Mouse (Mus musculus) kidney, embryonic 14.5 days (tissue): ENCODE results near the gene Mapkapk5. TPM values are rescaled to one million over a fixed set of nuclear protein-coding genes. Genes with fewer than 3 reads are reported as not detected.
"Not testable (repeated sequence)": the region's sequence is repeated elsewhere in the genome, so short reads cannot be mapped to it uniquely, and the experiment has no call there.

ENCODE experiments used
- ATAC-seq: fragments of 200-750 bp; cut with Nextera tagmentation; 2 replicates; pipeline ENCODE4 v1.8.0; 2017; ENCODE audit warnings: moderate number of reproducible peaks, mild to moderate bottlenecking, moderate TSS enrichment, moderate library complexity; ENCODE audit not compliant: low FRiP score, low TSS enrichment
- H3K27ac ChIP-seq: fragments of 300-500 bp; sonication (generic); 2 replicates; pipeline ENCODE4 v1.5.1; 2014; ENCODE audit warnings: low read depth, mild to moderate bottlenecking, low read length, moderate library complexity, mixed read lengths
- H3K27me3 ChIP-seq: fragments of 300-500 bp; sonication (generic); 2 replicates; pipeline ENCODE4 v1.6.1; 2014; ENCODE audit warnings: mild to moderate bottlenecking, low read length; ENCODE audit not compliant: control insufficient read depth, insufficient read depth
- H3K36me3 ChIP-seq: fragments of 300-500 bp; sonication (generic); 2 replicates; pipeline ENCODE4 v1.6.1; 2014; ENCODE audit warnings: low read length, mixed read lengths; ENCODE audit not compliant: control insufficient read depth, insufficient read depth
- H3K4me1 ChIP-seq: fragments of 300-500 bp; sonication (generic); 2 replicates; pipeline ENCODE4 v1.6.1; 2014; ENCODE audit warnings: low read length, mixed read lengths; ENCODE audit not compliant: control insufficient read depth, insufficient read depth
- H3K4me2 ChIP-seq: fragments of 300-500 bp; sonication (generic); replicated peaks from 2 replicates; pipeline ENCODE4 v1.6.1; 2014; ENCODE audit warnings: low read depth, mild to moderate bottlenecking, low read length
- H3K4me3 ChIP-seq: fragments of 300-500 bp; sonication (generic); 2 replicates; pipeline ENCODE4 v1.5.1; 2014; ENCODE audit warnings: mild to moderate bottlenecking, low read length
- H3K9ac ChIP-seq: fragments of 300-500 bp; sonication (generic); 2 replicates; pipeline ENCODE4 v1.6.1; 2014; ENCODE audit warnings: low read depth, mild to moderate bottlenecking, low read length, moderate library complexity
- H3K9me3 ChIP-seq: fragments of 300-500 bp; sonication (generic); 2 replicates; pipeline ENCODE4 v1.6.1; 2016; ENCODE audit warnings: low read length; ENCODE audit not compliant: control insufficient read depth
- WGBS: fragments of 180-500 bp; shearing (Covaris S2); extraction: QIAGEN DNeasy Blood & Tissue Kit; methylation state at CpG from one replicate; pipeline ENCODE4 v1.1.7; 2014; 5-methylcytosine and 5-hydroxymethylcytosine counted together
- polyA plus RNA-seq: library from polyadenylated mRNA; unstranded; fragments of >200 nt; fragmentation: Nextera tagmentation; extraction: Ambion mirVana; gene quantifications from 2 replicates; pipeline ENCODE4 v1.2.1, GENCODE M21; 2014

Gene Mapkapk5
- polyA plus RNA-seq, 1 experiment from 2014 or later: 59.7 TPM

GRCm38 (mm10) chr5:121525774-121526450, 19.8 kb downstream of the Mapkapk5 start:
- WGBS: 88% methylated on average over 14 of the region's 14 CpGs
- Histone ChIP-seq H3K4me3 (no peak overlapping the region), H3K27me3 (no peaks in the 10 kb centered on the region), H3K4me2 (no peak overlapping the region), H3K4me1 (no peaks in the 10 kb centered on the region), H3K9ac (no peak overlapping the region), H3K9me3 (no peaks in the 10 kb centered on the region), H3K36me3 (peaks cover 78% of the 10 kb centered on the region), H3K27ac (no peak overlapping the region)
- ATAC-seq: no peak

GRCm38 (mm10) chr5:121519758-121520157, 25.9 kb downstream of the Mapkapk5 start:
- peaks cover 39% of the 10 kb centered on the region for H3K36me3 ChIP-seq
- not testable (repeated sequence) for H3K4me1 ChIP-seq, H3K4me2 ChIP-seq, H3K9me3 ChIP-seq, H3K9ac ChIP-seq, H3K27ac ChIP-seq, H3K27me3 ChIP-seq, H3K4me3 ChIP-seq, ATAC-seq
- 94% methylated on average over 11 of the region's 17 CpGs for WGBS

- no peak overlapping the region for H3K4me3 ChIP-seq
- H3K27ac ChIP-seq: no peak overlapping the region
- ATAC-seq: no peak
- H3K4me1 ChIP-seq: no peaks in the 10 kb centered on the region
- H3K4me2 ChIP-seq: no peak overlapping the region
- H3K9me3 ChIP-seq: no peaks in the 10 kb centered on the region
- 90% methylated on average over 9 of the region's 9 CpGs for WGBS
- peaks cover 31% of the 10 kb centered on the region for H3K36me3 ChIP-seq
- H3K27me3 ChIP-seq: no peaks in the 10 kb centered on the region
- H3K9ac ChIP-seq: no peak overlapping the region
These were observed 26.7 kb downstream of the Mapkapk5 start for GRCm38 (mm10) chr5:121518983-121519382.

GRCm38 (mm10) chr5:121510009-121510408, 35.7 kb downstream of the Mapkapk5 start:
- H3K4me2 ChIP-seq: no peak overlapping the region
- no peak for ATAC-seq
- 82% methylated on average over 7 of the region's 7 CpGs for WGBS
- no peak overlapping the region for H3K4me3 ChIP-seq
- no peaks in the 10 kb centered on the region for H3K27me3 ChIP-seq
- no peaks in the 10 kb centered on the region for H3K4me1 ChIP-seq
- no peak overlapping the region for H3K27ac ChIP-seq
- H3K9me3 ChIP-seq: no peaks in the 10 kb centered on the region
- no peak overlapping the region for H3K9ac ChIP-seq
- H3K36me3 ChIP-seq: no peaks in the 10 kb centered on the region

GRCm38 (mm10) chr5:121506846-121507245, 38.9 kb downstream of the Mapkapk5 start:
- Histone ChIP-seq H3K4me1 (no peaks in the 10 kb centered on the region), H3K27ac (no peak overlapping the region), H3K27me3 (no peaks in the 10 kb centered on the region), H3K4me2 (no peak overlapping the region), H3K9ac (no peak overlapping the region), H3K9me3 (no peaks in the 10 kb centered on the region), H3K36me3 (no peaks in the 10 kb centered on the region), H3K4me3 (no peak overlapping the region)
- ATAC-seq: no peak
- WGBS: 88% methylated on average over 1 of the region's 1 CpGs

GRCm38 (mm10) chr5:121503231-121503630, 42.5 kb downstream of the Mapkapk5 start, which contains the start of gene Adam1b:
Gene Adam1b, minus strand, starts transcription at chr5:121503435.
- no peak within 1 kb of the TSS for H3K4me2 ChIP-seq
- H3K27me3 ChIP-seq: no peaks in the 10 kb centered on the region
- H3K4me3 ChIP-seq: no peak within 1 kb of the TSS
- 81% methylated on average over 3 of the region's 3 CpGs for WGBS
- no peak within 1 kb of the TSS for H3K9ac ChIP-seq
- no peak within 1 kb of the TSS for H3K27ac ChIP-seq
- no peaks in the 10 kb centered on the region for H3K36me3 ChIP-seq
- ATAC-seq: no peak
- H3K4me1 ChIP-seq: no peaks in the 10 kb centered on the region
- no peaks in the 10 kb centered on the region for H3K9me3 ChIP-seq

GRCm38 (mm10) chr5:121501424-121501996, 44.2 kb downstream of the Mapkapk5 start:
- H3K4me3 ChIP-seq, H3K27ac ChIP-seq, H3K4me1 ChIP-seq, H3K9ac ChIP-seq, H3K27me3 ChIP-seq, H3K36me3 ChIP-seq, H3K9me3 ChIP-seq, H3K4me2 ChIP-seq, ATAC-seq: not testable (repeated sequence)
- WGBS: 73% methylated on average over 10 of the region's 17 CpGs

- H3K27ac ChIP-seq: no peak overlapping the region
- H3K9ac ChIP-seq: no peak overlapping the region
- ATAC-seq: no peak
- H3K4me2 ChIP-seq: no peak overlapping the region
- no peaks in the 10 kb centered on the region for H3K9me3 ChIP-seq
- 58% methylated on average over 7 of the region's 7 CpGs for WGBS
- H3K4me1 ChIP-seq: no peaks in the 10 kb centered on the region
- H3K4me3 ChIP-seq: no peak overlapping the region
- H3K27me3 ChIP-seq: no peaks in the 10 kb centered on the region
- no peaks in the 10 kb centered on the region for H3K36me3 ChIP-seq
These were observed 45.0 kb downstream of the Mapkapk5 start for GRCm38 (mm10) chr5:121500719-121501118.

GRCm38 (mm10) chr5:121493305-121493704, 52.4 kb downstream of the Mapkapk5 start:
- Histone ChIP-seq H3K27ac (no peak overlapping the region), H3K9me3 (no peaks in the 10 kb centered on the region), H3K27me3 (no peaks in the 10 kb centered on the region), H3K36me3 (no peaks in the 10 kb centered on the region), H3K9ac (no peak overlapping the region), H3K4me3 (no peak overlapping the region), H3K4me1 (no peaks in the 10 kb centered on the region), H3K4me2 (no peak overlapping the region)
- 79% methylated on average over 8 of the region's 8 CpGs for WGBS
- no peak for ATAC-seq
